Mouse (Mus musculus): ENCODE data around the gene Ssc5d.

Gene Ssc5d

GRCm38 (mm10) chr7:4919096-4919495 is 6.5 kb upstream of the Ssc5d start:
- in situ Hi-C loops (cut with MboI; ENCODE audit: low sequenced_read_pairs): no loop called here

GRCm38 (mm10) chr7:4919971-4920370 is 5.6 kb upstream of the Ssc5d start:
- in situ Hi-C loops (cut with MboI; ENCODE audit: low sequenced_read_pairs): no loop called here

GRCm38 (mm10) chr7:4920496-4920895 is 5.1 kb upstream of the Ssc5d start:
- in situ Hi-C loops (cut with MboI; ENCODE audit: low sequenced_read_pairs): no loop called here

GRCm38 (mm10) chr7:4920976-4921823 is 4.4 kb upstream of the Ssc5d start:
- in situ Hi-C loops (cut with MboI; ENCODE audit: low sequenced_read_pairs): no loop called here

GRCm38 (mm10) chr7:4921824-4922482 is 3.6 kb upstream of the Ssc5d start, which contains the start of gene Nat14:
TSS of gene Nat14 (plus strand) at chr7:4922028.
- in situ Hi-C loops (cut with MboI; ENCODE audit: low sequenced_read_pairs): no loop called here

- in situ Hi-C loops (cut with MboI; ENCODE audit: low sequenced_read_pairs): no loop called here
These were observed 3.1 kb upstream of the Ssc5d start for GRCm38 (mm10) chr7:4922508-4922907.

GRCm38 (mm10) chr7:4922931-4923565 is 2.5 kb upstream of the Ssc5d start:
- in situ Hi-C loops (cut with MboI; ENCODE audit: low sequenced_read_pairs): no loop called here

- in situ Hi-C loops (cut with MboI; ENCODE audit: low sequenced_read_pairs): no loop called here
These were observed 1.8 kb upstream of the Ssc5d start for GRCm38 (mm10) chr7:4923586-4924364.

- in situ Hi-C loops (cut with MboI; ENCODE audit: low sequenced_read_pairs): no loop called here
These were observed 1.1 kb upstream of the Ssc5d start for GRCm38 (mm10) chr7:4924483-4924882.

- in situ Hi-C loops (cut with MboI; ENCODE audit: low sequenced_read_pairs): no loop called here
These were observed 689 bp upstream of the Ssc5d start for GRCm38 (mm10) chr7:4924891-4925301.

- in situ Hi-C loops (cut with MboI; ENCODE audit: low sequenced_read_pairs): no loop called here
These were observed 1.3 kb downstream of the Ssc5d start for GRCm38 (mm10) chr7:4926849-4927248.

- in situ Hi-C loops (cut with MboI; ENCODE audit: low sequenced_read_pairs): no loop called here
These were observed 2.1 kb downstream of the Ssc5d start for GRCm38 (mm10) chr7:4927711-4928110.

- in situ Hi-C loops (cut with MboI; ENCODE audit: low sequenced_read_pairs): no loop called here
These were observed 2.7 kb downstream of the Ssc5d start for GRCm38 (mm10) chr7:4928323-4928722.

- in situ Hi-C loops (cut with MboI; ENCODE audit: low sequenced_read_pairs): no loop called here
These were observed 7.5 kb downstream of the Ssc5d start for GRCm38 (mm10) chr7:4933103-4933502.

GRCm38 (mm10) chr7:4934160-4934914 is 8.8 kb downstream of the Ssc5d start:
- in situ Hi-C loops (cut with MboI; ENCODE audit: low sequenced_read_pairs): no loop called here

- in situ Hi-C loops (cut with MboI; ENCODE audit: low sequenced_read_pairs): no loop called here
These were observed 11.2 kb downstream of the Ssc5d start for GRCm38 (mm10) chr7:4936832-4937231.

- in situ Hi-C loops (cut with MboI; ENCODE audit: low sequenced_read_pairs): no loop called here
These were observed 11.8 kb downstream of the Ssc5d start for GRCm38 (mm10) chr7:4937392-4937791.

- in situ Hi-C loops (cut with MboI; ENCODE audit: low sequenced_read_pairs): no loop called here
These were observed 12.9 kb downstream of the Ssc5d start for GRCm38 (mm10) chr7:4938456-4938855.

- in situ Hi-C loops (cut with MboI; ENCODE audit: low sequenced_read_pairs): loop anchor here (5.0 kb wide), 1 partner anchor 107 kb away; no protein-coding TSS in a partner anchor
These were observed 14.5 kb downstream of the Ssc5d start for GRCm38 (mm10) chr7:4940068-4940479.

GRCm38 (mm10) chr7:4942673-4943072 is 17.1 kb downstream of the Ssc5d start:
- in situ Hi-C loops (cut with MboI; ENCODE audit: low sequenced_read_pairs): loop anchor here (5.0 kb wide), 1 partner anchor 105 kb away; no protein-coding TSS in a partner anchor
